Mouse (Mus musculus) MEL (cell line): ENCODE results near the gene Bmp8a. TPM values are rescaled to one million over a fixed set of nuclear protein-coding genes. Genes with fewer than 3 reads are reported as not detected.

Source experiments
- DNase-seq: peaks from one replicate; pipeline ENCODE4 v3.0.0; 2011; ENCODE audit warnings: low read depth, low spot score
- H3K27ac ChIP-seq: 2 replicates; pipeline ENCODE4 v1.5.1; 2012; ENCODE audit warnings: low read depth, mild to moderate bottlenecking, control low read depth, low read length, moderate library complexity; ENCODE audit not compliant: control insufficient read depth
- H3K27me3 ChIP-seq, 2 experiments: fragments of 150-350 bp in 1 of 2; sonication (generic) in 1 of 2; 2 replicates each; pipeline ENCODE4 v1.6.1; 2012; ENCODE audit warnings: low read length in 2 of 2, mild to moderate bottlenecking in 2 of 2, improper control_type of control experiment in 1 of 2, moderate library complexity in 1 of 2; ENCODE audit not compliant: insufficient read depth in 2 of 2, control insufficient read depth in 1 of 2
- H3K36me3 ChIP-seq, 2 experiments: 2 replicates each; pipeline ENCODE4 v1.6.1; 2012 to 2014; ENCODE audit warnings: low read length in 2 of 2, improper control_type of control experiment in 1 of 2, inconsistent platforms in 1 of 2, mild to moderate bottlenecking in 1 of 2; ENCODE audit not compliant: insufficient read depth in 2 of 2, control insufficient read depth in 1 of 2
- H3K4me1 ChIP-seq, 2 experiments: fragments of 150-350 bp in 1 of 2; sonication (generic) in 1 of 2; 2 replicates each; pipeline ENCODE4 v1.6.1; 2012; ENCODE audit warnings: low read length in 2 of 2, improper control_type of control experiment in 1 of 2, mild to moderate bottlenecking in 1 of 2; ENCODE audit not compliant: insufficient read depth in 2 of 2, control insufficient read depth in 1 of 2
- H3K4me3 ChIP-seq, 2 experiments: fragments of 150-350 bp in 1 of 2; sonication (generic) in 1 of 2; 2 replicates each; pipeline ENCODE4 v1.5.1; 2012; ENCODE audit warnings: low read depth in 2 of 2, low read length in 2 of 2, mild to moderate bottlenecking in 2 of 2, moderate library complexity in 2 of 2, control low read depth in 1 of 2, improper control_type of control experiment in 1 of 2; ENCODE audit not compliant: control insufficient read depth in 1 of 2, insufficient read depth in 1 of 2
- H3K79me2 ChIP-seq: 2 replicates; pipeline ENCODE4 v1.6.1; 2012; ENCODE audit warnings: mild to moderate bottlenecking, low read length, moderate library complexity; ENCODE audit not compliant: control insufficient read depth, poor library complexity, insufficient read depth
- H3K9ac ChIP-seq: 2 replicates; pipeline ENCODE4 v1.6.1; 2012; ENCODE audit warnings: low read depth, mild to moderate bottlenecking, control low read depth, low read length, moderate library complexity; ENCODE audit not compliant: control insufficient read depth, poor library complexity, severe bottlenecking
- H3K9me3 ChIP-seq: fragments of 150-350 bp; sonication (generic); replicated peaks from 2 replicates; pipeline ENCODE4 v1.6.1; 2012; ENCODE audit warnings: mild to moderate bottlenecking, low read length, improper control_type of control experiment, moderate library complexity; ENCODE audit not compliant: insufficient read depth
- CHD2 ChIP-seq: IDR thresholded peaks from 2 replicates; pipeline ENCODE4 v1.6.1; 2011; ENCODE audit warnings: low read length, improper control_type of control experiment
- CTCF ChIP-seq, 3 experiments: IDR thresholded peaks in 2 of 3; conservative IDR thresholded peaks in 1 of 3; 2 replicates each; pipeline ENCODE4 v1.5.1; 2011 to 2012; ENCODE audit warnings: low read length in 3 of 3, low read depth in 2 of 3, mild to moderate bottlenecking in 2 of 3, improper control_type of control experiment in 1 of 3, inconsistent platforms in 1 of 3, mixed read lengths in 1 of 3, moderate library complexity in 1 of 3; ENCODE audit not compliant: control insufficient read depth in 1 of 3, insufficient read depth in 1 of 3, poor library complexity in 1 of 3, severe bottlenecking in 1 of 3
- E2F4 ChIP-seq: IDR thresholded peaks from 2 replicates; pipeline ENCODE4 v1.6.1; 2011; ENCODE audit warnings: low read depth, low read length, improper control_type of control experiment, borderline replicate concordance
- EP300 ChIP-seq, 2 experiments: IDR thresholded peaks; 2 replicates each; pipeline ENCODE4 v1.6.1; 2011; ENCODE audit warnings: improper control_type of control experiment in 2 of 2, low read length in 2 of 2, low read depth in 1 of 2, mild to moderate bottlenecking in 1 of 2
- GABPA ChIP-seq: IDR thresholded peaks from 2 replicates; pipeline ENCODE4 v1.6.1; 2012; ENCODE audit warnings: low read depth, mild to moderate bottlenecking, inconsistent platforms, low read length, improper control_type of control experiment, moderate library complexity
- GATA1 ChIP-seq: IDR thresholded peaks from 2 replicates; pipeline ENCODE4 v1.6.1; 2011; ENCODE audit warnings: low read depth, low read length, improper control_type of control experiment
- HCFC1 ChIP-seq: IDR thresholded peaks from 2 replicates; pipeline ENCODE4 v1.6.1; 2012; ENCODE audit warnings: low read depth, mild to moderate bottlenecking, inconsistent platforms, low read length, improper control_type of control experiment, moderate library complexity
- JUND ChIP-seq: IDR thresholded peaks from 2 replicates; pipeline ENCODE4 v1.6.1; 2011; ENCODE audit warnings: low read depth, mild to moderate bottlenecking, improper control_type of control experiment, low read length
- KAT2A ChIP-seq: conservative IDR thresholded peaks from 2 replicates; pipeline ENCODE4 v1.6.1; 2012; ENCODE audit warnings: low read depth, low read length, improper control_type of control experiment, inconsistent platforms
- MYB ChIP-seq: IDR thresholded peaks from 2 replicates; pipeline ENCODE4 v1.6.1; 2011; ENCODE audit warnings: mild to moderate bottlenecking, low read depth, low read length, improper control_type of control experiment
- NELFE ChIP-seq: IDR thresholded peaks from 2 replicates; pipeline ENCODE4 v1.6.1; 2011; ENCODE audit warnings: low read depth, low read length, improper control_type of control experiment
- NRF1 ChIP-seq: IDR thresholded peaks from 2 replicates; pipeline ENCODE4 v1.6.1; 2014; ENCODE audit warnings: low read depth, mild to moderate bottlenecking, inconsistent platforms, low read length, improper control_type of control experiment, moderate library complexity; ENCODE audit not compliant: poor library complexity, insufficient read depth, severe bottlenecking
- POLR2AphosphoS5 ChIP-seq: IDR thresholded peaks from 2 replicates; pipeline ENCODE4 v1.6.1; 2012; ENCODE audit warnings: low read depth, borderline replicate concordance, mild to moderate bottlenecking, inconsistent platforms, low read length, moderate library complexity, mixed read lengths
- SIN3A ChIP-seq: IDR thresholded peaks from 2 replicates; pipeline ENCODE4 v1.6.1; 2012; ENCODE audit warnings: low read length, improper control_type of control experiment, inconsistent platforms
- SMC3 ChIP-seq: IDR thresholded peaks from 2 replicates; pipeline ENCODE4 v1.6.1; 2011; ENCODE audit warnings: low read depth, low read length, improper control_type of control experiment
- TBP ChIP-seq: IDR thresholded peaks from 2 replicates; pipeline ENCODE4 v1.8.0; 2011; ENCODE audit warnings: low read depth, low read length, improper control_type of control experiment
- UBTF ChIP-seq: IDR thresholded peaks from 2 replicates; pipeline ENCODE4 v1.6.1; 2012; ENCODE audit warnings: low read depth, mild to moderate bottlenecking, inconsistent platforms, low read length, improper control_type of control experiment, moderate library complexity, borderline replicate concordance; ENCODE audit not compliant: insufficient read depth
- USF1 ChIP-seq: IDR thresholded peaks from 2 replicates; pipeline ENCODE4 v1.6.1; 2014; ENCODE audit warnings: low read depth, mild to moderate bottlenecking, inconsistent platforms, low read length, improper control_type of control experiment, moderate library complexity
- USF2 ChIP-seq, 2 experiments: IDR thresholded peaks; 2 replicates each; pipeline ENCODE4 v1.6.1; 2011 to 2012; ENCODE audit warnings: improper control_type of control experiment in 2 of 2, low read length in 2 of 2, borderline replicate concordance in 1 of 2, inconsistent platforms in 1 of 2, low read depth in 1 of 2, mild to moderate bottlenecking in 1 of 2; ENCODE audit not compliant: insufficient read depth in 1 of 2
- ZMIZ1 ChIP-seq: IDR thresholded peaks from 2 replicates; pipeline ENCODE4 v1.6.1; 2012; ENCODE audit warnings: low read depth, mild to moderate bottlenecking, inconsistent platforms, low read length, improper control_type of control experiment, moderate library complexity
- polyA plus RNA-seq, 2 experiments: library from polyadenylated mRNA; stranded (reverse) in 1 of 2; unstranded in 1 of 2; fragments of >175 nt in 1 of 2; fragments of >200 nt in 1 of 2; gene quantifications; 2 replicates each; pipeline versions ENCODE4 v1.2.1 to v1.2.4; 2012; ENCODE audit warnings: low replicate concordance in 2 of 2, low read depth in 1 of 2; ENCODE audit not compliant: insufficient read length in 2 of 2, insufficient read depth in 1 of 2, missing spikeins in 1 of 2
- total RNA-seq: library from RNA; depleted of rRNA; stranded (reverse); fragments of 300-350 nt; gene quantifications from 2 replicates; pipeline ENCODE4 v1.2.3, GENCODE M21; 2012

Gene Bmp8a
- total and polyA plus RNA-seq, 3 experiments = 0.19 to 0.43 TPM; not detected in 1

GRCm38 (mm10) chr4:123313010-123313409 lies 30.0 kb downstream of the Bmp8a start:
- 0 out of 4 replicates have a peak, but pooled peaks cover 0 to 2% of the 10 kb centered on the region in 2 experiments for H3K36me3 ChIP-seq
- H3K27me3 ChIP-seq = no peaks in the 10 kb centered on the region
- H3K9me3 ChIP-seq = no peaks in the 10 kb centered on the region
- no peak overlapping the region for H3K27ac ChIP-seq
- DNase-seq = no peak
- TF ChIP-seq NELFE (no peak), GATA1 (no peak), GABPA (no peak), CTCF (IDR thresholded peaks at IDR 0.05 in 2 of 3, conservative IDR thresholded peaks at IDR 0.05 in 1 of 3; ENCODE audit: control insufficient read depth in 1 of 3, insufficient read depth in 1 of 3, low read depth in 2 of 3, low read length in 3 of 3, poor library complexity in 1 of 3, severe bottlenecking in 1 of 3) (no peak), NRF1 (no peak), USF1 (no peak), POLR2AphosphoS5 (no peak), TBP (no peak), E2F4 (no peak), ZMIZ1 (no peak), EP300 (IDR thresholded peaks at IDR 0.05; ENCODE audit: low read depth in 1 of 2, low read length in 2 of 2) (no peak), HCFC1 (no peak), SMC3 (no peak)
- TF ChIP-seq, all 39 proteins: peak for 0
- Histone ChIP-seq H3K9ac (no peak overlapping the region), H3K79me2 (no peaks in the 10 kb centered on the region), H3K4me3 (no peak overlapping the region), H3K4me1 (0 out of 4 replicates have a peak, but pooled peaks cover 0 to 4% of the 10 kb centered on the region in 2 experiments)

GRCm38 (mm10) chr4:123311845-123312244 lies 31.2 kb downstream of the Bmp8a start:
- Histone ChIP-seq H3K9me3 (no peaks in the 10 kb centered on the region), H3K36me3 (0 out of 4 replicates have a peak, but pooled peaks cover 0 to 2% of the 10 kb centered on the region in 2 experiments)
- TF ChIP-seq UBTF = no peak
- TF ChIP-seq MYB = no peak
- no peak for TF ChIP-seq KAT2A
- TF ChIP-seq SIN3A = no peak
- TF ChIP-seq USF2 (IDR thresholded peaks at IDR 0.05; ENCODE audit: borderline replicate concordance in 1 of 2, insufficient read depth in 1 of 2, low read depth in 1 of 2, low read length in 2 of 2) = no peak
- no peak for TF ChIP-seq JUND
- TF ChIP-seq GABPA = no peak
- no peak for TF ChIP-seq CHD2
- TF ChIP-seq CTCF (IDR thresholded peaks at IDR 0.05 in 2 of 3, conservative IDR thresholded peaks at IDR 0.05 in 1 of 3; ENCODE audit: control insufficient read depth in 1 of 3, insufficient read depth in 1 of 3, low read depth in 2 of 3, low read length in 3 of 3, poor library complexity in 1 of 3, severe bottlenecking in 1 of 3) = no peak
- no peak for TF ChIP-seq NELFE
- TF ChIP-seq, all 39 proteins: peak for 0
- Histone ChIP-seq H3K9ac (no peak overlapping the region), H3K79me2 (no peaks in the 10 kb centered on the region), H3K4me3 (no peak overlapping the region), H3K27me3 (no peaks in the 10 kb centered on the region), H3K4me1 (0 out of 4 replicates have a peak, but pooled peaks cover 0 to 4% of the 10 kb centered on the region in 2 experiments), H3K27ac (no peak overlapping the region)
- no peak for DNase-seq
